Mouse (Mus musculus) embryonic facial prominence, embryonic 14.5 days (tissue): Measurements from ENCODE around the gene Sv2c. TPM values are rescaled to one million over a fixed set of nuclear protein-coding genes. Genes with fewer than 3 reads are reported as not detected.

Experiments used
- ATAC-seq: fragments of 200-750 bp; cut with Nextera tagmentation; 2 replicates; pipeline ENCODE4 v1.8.0; 2017; ENCODE audit warnings: low read depth, moderate number of reproducible peaks, moderate TSS enrichment
- DNase-seq: peaks from one replicate; pipeline ENCODE4 v3.0.0-alpha.2; 2015; ENCODE audit warnings: low spot score
- H3K27ac ChIP-seq: fragments of 300-500 bp; sonication (generic); replicated peaks from 2 replicates; pipeline ENCODE4 v1.5.1; 2014; ENCODE audit warnings: low read depth, mild to moderate bottlenecking, low read length, moderate library complexity
- H3K27me3 ChIP-seq: fragments of 300-500 bp; sonication (generic); replicated peaks from 2 replicates; pipeline ENCODE4 v1.6.1; 2014; ENCODE audit warnings: low read length; ENCODE audit not compliant: control insufficient read depth, insufficient read depth
- H3K36me3 ChIP-seq: fragments of 300-500 bp; sonication (generic); 2 replicates; pipeline ENCODE4 v1.6.1; 2014; ENCODE audit warnings: low read length, mixed read lengths; ENCODE audit not compliant: control insufficient read depth, insufficient read depth
- H3K4me1 ChIP-seq: fragments of 300-500 bp; sonication (generic); 2 replicates; pipeline ENCODE4 v1.6.1; 2014; ENCODE audit warnings: antibody characterized with exemption, low read length; ENCODE audit not compliant: control insufficient read depth, insufficient read depth
- H3K4me2 ChIP-seq: fragments of 300-500 bp; sonication (generic); 2 replicates; pipeline ENCODE4 v1.6.1; 2014; ENCODE audit warnings: low read depth, mild to moderate bottlenecking, low read length, moderate library complexity, mixed read lengths
- H3K4me3 ChIP-seq: fragments of 300-500 bp; sonication (generic); 2 replicates; pipeline ENCODE4 v1.5.1; 2014; ENCODE audit warnings: low read depth, mild to moderate bottlenecking, low read length
- H3K9ac ChIP-seq: fragments of 300-500 bp; sonication (generic); 2 replicates; pipeline ENCODE4 v1.6.1; 2014; ENCODE audit warnings: low read depth, mild to moderate bottlenecking, low read length, moderate library complexity, mixed read lengths
- H3K9me3 ChIP-seq: fragments of 300-500 bp; sonication (generic); 2 replicates; pipeline ENCODE4 v1.6.1; 2016; ENCODE audit warnings: low read length; ENCODE audit not compliant: control insufficient read depth
- WGBS: fragments of 180-500 bp; shearing (Covaris S2); extraction: QIAGEN DNeasy Blood & Tissue Kit; methylation state at CpG from one replicate; pipeline ENCODE4 v1.1.7; 2014; 5-methylcytosine and 5-hydroxymethylcytosine counted together
- polyA plus RNA-seq: library from polyadenylated mRNA; unstranded; fragments of >200 nt; fragmentation: Nextera tagmentation; extraction: Ambion mirVana; gene quantifications from 2 replicates; pipeline ENCODE4 v1.2.1, GENCODE M21; 2014

Gene Sv2c
- polyA plus RNA-seq: 3.6 and 5.6 TPM in 2 replicates

DNA sequence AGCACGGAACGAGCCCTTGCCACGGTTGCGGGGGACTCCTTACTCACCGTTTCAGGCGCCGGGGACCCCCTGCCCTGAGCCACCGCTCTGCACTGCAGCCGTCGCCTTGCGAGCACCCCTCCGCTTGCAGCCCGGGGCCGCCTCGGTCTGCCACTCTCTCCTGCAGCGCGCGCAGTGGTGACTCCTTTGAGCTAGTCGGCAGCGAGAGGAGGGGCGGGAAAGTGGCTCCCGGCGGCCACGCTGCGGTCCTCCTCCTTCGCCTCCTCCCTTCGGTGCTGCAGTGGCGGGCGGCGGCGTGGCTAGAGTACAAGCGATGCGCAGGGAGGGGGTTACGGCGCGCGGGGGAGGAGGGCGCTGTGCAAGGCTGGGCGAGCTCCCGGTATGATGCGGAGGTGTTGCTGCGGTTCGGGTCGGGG is at the start of gene Sv2c:
Gene Sv2c (minus strand): TSS at position 177 of the 416 bp plus-strand sequence.
- Histone ChIP-seq H3K36me3 (no peaks in the 10 kb centered on the region), H3K27me3 (peaks cover 72% of the 10 kb centered on the region), H3K9me3 (no peaks in the 10 kb centered on the region), H3K4me1 (peaks cover 6% of the 10 kb centered on the region), H3K9ac (peak within 1 kb of the TSS; percentile 59), H3K27ac (no peak within 1 kb of the TSS), H3K4me2 (peak within 1 kb of the TSS; percentile 93), H3K4me3 (peak within 1 kb of the TSS; percentile 51)
- peak; percentile 88 for DNase-seq
- WGBS: under 1% methylated on average over 29 of the region's 44 CpGs
- peak; percentile 80 for ATAC-seq

- no peak overlapping the region for H3K9ac ChIP-seq
- no peak overlapping the region for H3K27ac ChIP-seq
- no peaks in the 10 kb centered on the region for H3K36me3 ChIP-seq
- no peak for ATAC-seq
- whole genome bisulfite sequencing: 58% methylated on average over 13 of the region's 13 CpGs
- no peaks in the 10 kb centered on the region for H3K27me3 ChIP-seq
- H3K4me1 ChIP-seq: peaks cover 2% of the 10 kb centered on the region; the same call in 1 of the 2 replicates
- no peak overlapping the region for H3K4me3 ChIP-seq
- no peak overlapping the region for H3K4me2 ChIP-seq
- peaks cover 7% of the 10 kb centered on the region; the same call in 1 of the 2 replicates for H3K9me3 ChIP-seq
- no peak for DNase-seq
Observed at GRCm38 (mm10) chr13:96180671-96181161, 48.3 kb upstream of the Sv2c start.

DNA sequence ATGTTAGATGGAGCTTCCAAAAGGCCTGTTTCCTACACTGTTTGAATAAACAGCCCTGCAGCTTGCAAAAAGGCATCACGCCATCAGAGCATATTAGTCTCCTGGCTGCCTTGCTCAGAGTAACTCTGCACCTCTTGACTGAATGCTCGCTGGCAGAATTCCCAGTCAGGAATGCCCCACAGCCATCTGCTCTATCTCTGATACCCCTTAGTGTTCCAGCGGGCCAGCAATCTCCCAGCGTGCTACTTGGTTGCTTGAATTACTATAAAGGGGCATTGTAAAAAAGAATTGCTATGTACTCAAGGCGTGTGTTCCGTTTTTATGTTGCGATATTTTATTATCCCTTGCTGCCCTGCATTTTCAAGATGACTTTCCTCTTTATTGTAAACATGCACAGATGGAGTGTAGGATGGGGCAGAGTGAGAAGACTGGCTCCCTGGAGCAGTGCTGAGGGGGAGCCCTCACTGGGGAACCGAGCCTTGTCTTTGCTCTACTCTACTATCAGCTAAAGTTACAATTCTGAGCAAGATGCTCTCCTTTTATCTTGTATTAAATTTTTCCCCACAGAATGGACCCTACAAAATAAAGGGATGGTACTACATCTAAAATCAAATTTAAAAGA is 43.3 kb upstream of the Sv2c start:
- H3K27me3 ChIP-seq: no peaks in the 10 kb centered on the region
- DNase-seq: peak; percentile 92
- WGBS: 44% methylated on average over 8 of the region's 8 CpGs
- H3K9ac ChIP-seq: no peak overlapping the region
- H3K4me1 ChIP-seq: peaks cover 6% of the 10 kb centered on the region; the same call in 1 of the 2 replicates
- peak overlapping the region; percentile 7; the same call in 1 of the 2 replicates for H3K4me2 ChIP-seq
- peak; percentile 94 for ATAC-seq
- no peaks in the 10 kb centered on the region for H3K36me3 ChIP-seq
- H3K9me3 ChIP-seq: no peaks in the 10 kb centered on the region
- H3K4me3 ChIP-seq: no peak overlapping the region
- H3K27ac ChIP-seq: peak overlapping the region; percentile 39; the same call in 1 of the 2 replicates

GRCm38 (mm10) chr13:96173686-96174085 is 41.3 kb upstream of the Sv2c start:
- ATAC-seq (no peak), DNase-seq (no peak)
- H3K9ac ChIP-seq: no peak overlapping the region
- peaks cover 9% of the 10 kb centered on the region; the same call in 1 of the 2 replicates for H3K4me1 ChIP-seq
- H3K9me3 ChIP-seq: no peaks in the 10 kb centered on the region
- no peaks in the 10 kb centered on the region for H3K36me3 ChIP-seq
- no peak overlapping the region for H3K27ac ChIP-seq
- H3K4me3 ChIP-seq: no peak overlapping the region
- H3K4me2 ChIP-seq: no peak overlapping the region
- whole genome bisulfite sequencing: 61% methylated on average over 3 of the region's 3 CpGs
- no peaks in the 10 kb centered on the region for H3K27me3 ChIP-seq

GRCm38 (mm10) chr13:96172290-96172689 is 39.9 kb upstream of the Sv2c start:
- 81% methylated on average over 3 of the region's 3 CpGs for WGBS
- Histone ChIP-seq H3K36me3 (no peaks in the 10 kb centered on the region), H3K27ac (no peak overlapping the region), H3K9me3 (no peaks in the 10 kb centered on the region), H3K9ac (no peak overlapping the region), H3K27me3 (no peaks in the 10 kb centered on the region), H3K4me1 (peaks cover 9% of the 10 kb centered on the region; the same call in 1 of the 2 replicates), H3K4me3 (no peak overlapping the region), H3K4me2 (no peak overlapping the region)
- ATAC-seq (no peak), DNase-seq (no peak)

DNA sequence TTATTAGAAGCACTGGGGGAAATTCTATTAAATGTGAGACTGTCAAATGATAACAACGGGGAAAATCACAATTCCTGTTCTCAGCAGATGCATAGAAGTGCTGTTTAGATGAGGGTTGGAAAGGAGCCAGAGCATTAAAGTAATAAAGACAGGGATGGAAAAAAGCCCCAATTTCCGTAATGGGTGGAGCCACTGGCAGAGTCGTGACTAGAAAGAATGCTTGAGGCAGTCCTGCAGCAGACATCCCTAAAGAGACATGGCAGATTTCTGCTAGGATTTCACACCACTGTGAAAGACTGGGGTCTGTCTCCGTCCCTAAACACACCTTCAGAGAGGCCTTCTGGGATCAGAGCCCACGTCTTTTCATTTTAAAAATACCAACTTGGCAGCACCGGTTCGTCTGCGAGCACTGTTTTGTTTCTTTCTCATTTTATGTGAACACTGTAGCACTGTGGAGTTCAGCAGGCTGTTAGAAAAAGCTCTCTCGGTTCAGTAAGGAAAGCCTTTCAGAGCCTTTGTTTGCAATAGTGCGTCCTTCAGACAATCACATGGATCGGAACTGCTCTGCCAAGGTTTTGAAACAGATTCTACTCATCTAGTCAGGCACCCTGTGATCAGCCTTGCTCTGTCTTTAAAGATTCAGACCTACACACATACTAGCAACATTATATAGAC is 36.8 kb upstream of the Sv2c start:
- Histone ChIP-seq H3K9me3 (no peaks in the 10 kb centered on the region), H3K9ac (no peak overlapping the region), H3K4me3 (no peak overlapping the region), H3K27me3 (no peaks in the 10 kb centered on the region), H3K36me3 (no peaks in the 10 kb centered on the region), H3K4me1 (peaks cover 4% of the 10 kb centered on the region; the same call in 1 of the 2 replicates), H3K27ac (peak overlapping the region; percentile 16), H3K4me2 (peak overlapping the region; percentile 32)
- WGBS: 45% methylated on average over 11 of the region's 11 CpGs
- DNase-seq (peak; percentile 83), ATAC-seq (peak; percentile 68; the same call in 1 of the 2 replicates)

DNA sequence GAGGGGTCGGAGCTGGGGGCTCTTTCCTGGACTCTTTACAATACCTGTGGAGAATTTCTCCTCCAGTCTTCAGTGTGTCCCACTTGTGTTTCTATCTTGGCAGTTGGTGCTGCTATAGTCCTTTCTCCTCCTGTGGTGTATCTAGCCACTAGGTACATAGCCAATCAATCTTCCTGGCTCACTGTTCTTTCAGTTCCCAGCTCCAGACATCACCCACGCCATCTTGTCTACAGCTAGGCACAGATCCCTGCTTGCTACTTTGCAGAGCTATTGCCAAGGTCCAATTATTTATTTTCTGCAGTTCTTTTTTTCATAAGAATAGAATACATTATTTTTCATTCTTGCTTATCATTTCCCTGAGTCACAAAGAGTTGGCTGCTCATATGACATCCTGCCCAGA is 34.2 kb upstream of the Sv2c start:
- no peak for ATAC-seq
- Histone ChIP-seq H3K4me3 (no peak overlapping the region), H3K9ac (no peak overlapping the region), H3K27ac (no peak overlapping the region), H3K36me3 (no peaks in the 10 kb centered on the region), H3K27me3 (no peaks in the 10 kb centered on the region), H3K4me1 (peaks cover 4% of the 10 kb centered on the region; the same call in 1 of the 2 replicates), H3K9me3 (no peaks in the 10 kb centered on the region), H3K4me2 (no peak overlapping the region)
- peak; percentile 9 for DNase-seq
- 69% methylated on average over 2 of the region's 2 CpGs for WGBS

- ATAC-seq: no peak
- H3K4me3 ChIP-seq: peak overlapping the region; percentile 51
- peaks cover 6% of the 10 kb centered on the region for H3K4me1 ChIP-seq
- peak overlapping the region; percentile 93 for H3K4me2 ChIP-seq
- no peaks in the 10 kb centered on the region for H3K36me3 ChIP-seq
- no peak overlapping the region for H3K27ac ChIP-seq
- H3K9ac ChIP-seq: no peak overlapping the region
- WGBS: 4% methylated on average over 27 of the region's 28 CpGs
- peaks cover 67% of the 10 kb centered on the region for H3K27me3 ChIP-seq
- DNase-seq: peak; percentile 14
- no peaks in the 10 kb centered on the region for H3K9me3 ChIP-seq
Observed at GRCm38 (mm10) chr13:96133363-96134100, 1.2 kb upstream of the Sv2c start.
